In the genomic region with DNA sequence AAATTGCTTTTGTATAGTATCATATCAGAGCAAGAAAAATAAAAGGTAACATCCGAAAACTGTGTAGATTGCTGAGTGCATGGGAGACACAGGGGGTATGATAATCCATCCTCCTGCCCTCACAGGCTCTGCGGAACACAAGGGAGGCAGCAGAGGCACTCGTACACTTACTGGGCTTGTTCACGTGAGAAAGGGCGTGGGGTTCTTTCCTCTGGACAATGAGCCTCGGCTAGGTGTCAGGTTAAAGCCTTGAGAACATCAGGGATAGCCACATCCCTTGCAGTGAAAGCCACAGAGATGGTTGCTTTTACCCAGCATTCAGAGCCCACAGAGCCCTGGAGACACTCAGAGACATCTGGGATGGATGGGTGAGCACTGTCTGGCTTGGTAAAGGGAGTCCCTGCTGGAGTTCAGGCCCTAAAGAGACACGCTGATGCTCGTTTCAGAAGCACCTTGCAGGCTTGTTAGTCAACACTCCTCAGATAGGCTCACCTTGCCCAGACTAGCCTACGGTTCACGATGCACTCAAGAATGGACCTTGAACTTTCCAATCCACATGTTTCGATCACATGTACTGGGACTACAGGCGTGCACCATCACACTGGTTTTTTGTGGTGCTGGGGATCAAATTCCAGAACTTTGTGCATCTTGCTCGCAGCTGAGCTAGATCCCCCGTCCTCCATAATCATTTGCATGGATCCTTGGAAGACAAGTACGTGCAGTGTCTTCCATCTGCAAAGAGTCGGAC, we compare ENCODE assay signal across 13 mouse cellular contexts.
DNase-seq lines count a peak whose midpoint lies in the region; ATAC-seq lines count a peak whose summit lies in the region.
"Had no signal": no experiment of that assay in that cellular context is flagged by ENCODE, and none has a peak within 500 bp of the region (broad histone marks: within the 10 kb centered on the region; RNA-seq: fewer than 3 reads in every experiment).

No protein-coding gene starts in this region.

- peak overlapping the region; percentile 84 for H3K27ac ChIP-seq in embryonic facial prominence, embryonic 11.5 days (replicated peaks; ENCODE audit: low read depth, low read length)
- peak overlapping the region; percentile 82 for H3K27ac ChIP-seq in limb, embryonic 15.5 days
- H3K27ac ChIP-seq: hindbrain, postnatal 0 days; lung, embryonic 15.5 days had no signal

- H3K27me3 ChIP-seq in embryonic facial prominence, embryonic 11.5 days (ENCODE audit: control insufficient read depth, insufficient read depth, low read length): no peaks in the 10 kb centered on the region
- no peaks in the 10 kb centered on the region for H3K27me3 ChIP-seq in limb, embryonic 15.5 days
- H3K27me3 ChIP-seq: lung, embryonic 15.5 days; megakaryocyte, embryonic 14.5 days had no signal

- H3K9me3 ChIP-seq in embryonic facial prominence, embryonic 11.5 days (replicated peaks; ENCODE audit: control insufficient read depth, low read length): no peaks in the 10 kb centered on the region
- H3K9me3 ChIP-seq in limb, embryonic 15.5 days: no peaks in the 10 kb centered on the region
- H3K9me3 ChIP-seq: lung, embryonic 15.5 days had no signal

- H3K4me2 ChIP-seq in embryonic facial prominence, embryonic 11.5 days (ENCODE audit: low read depth, low read length): no peak overlapping the region
- H3K4me2 ChIP-seq in limb, embryonic 15.5 days: no peak overlapping the region
- H3K4me2 ChIP-seq: lung, embryonic 15.5 days had no signal

- ATAC-seq in embryonic facial prominence, embryonic 11.5 days (replicated peaks; ENCODE audit: insufficient number of reproducible peaks, low FRiP score, low TSS enrichment, low read depth): no peak
- no peak for ATAC-seq in limb, embryonic 15.5 days (ENCODE audit: insufficient number of reproducible peaks, low FRiP score, low TSS enrichment, low read depth)
- no peak for ATAC-seq in megakaryocyte, adult 5-6 weeks (ENCODE audit: poor library complexity, severe bottlenecking)
- ATAC-seq: CD4-positive, CD25-positive, alpha-beta regulatory T cell, adult 4 months had no signal

- no peak overlapping the region for H3K4me3 ChIP-seq in embryonic facial prominence, embryonic 11.5 days (ENCODE audit: low read depth, low read length)
- H3K4me3 ChIP-seq in limb, embryonic 15.5 days: no peak overlapping the region
- H3K4me3 ChIP-seq: lung, embryonic 15.5 days; megakaryocyte, embryonic 14.5 days had no signal

- 59% methylated on average over 16 of the region's 16 CpGs for WGBS in embryonic facial prominence, embryonic 11.5 days
- 58% methylated on average over 16 of the region's 16 CpGs for WGBS in limb, embryonic 15.5 days

- H3K9ac ChIP-seq in embryonic facial prominence, embryonic 11.5 days (replicated peaks; ENCODE audit: low read length): peak overlapping the region; percentile 18; the same call in 1 of the 2 replicates
- H3K9ac ChIP-seq in limb, embryonic 15.5 days: no peak overlapping the region
- H3K9ac ChIP-seq: lung, embryonic 15.5 days had no signal

- DNase-seq in kidney, adult 11 months: peak; percentile 47
- DNase-seq in kidney, postnatal 10 days: no peak
- DNase-seq in embryonic facial prominence, embryonic 11.5 days (ENCODE audit: low spot score): peak; percentile 11
- peak; percentile 62 for DNase-seq in kidney, adult 9 months
- DNase-seq in thymus, postnatal 36 days: no peak
- DNase-seq: cerebellum, postnatal 25 days; right cerebral cortex, postnatal 25 days had no signal

- no peaks in the 10 kb centered on the region; the same call in 1 of the 2 replicates for H3K4me1 ChIP-seq in embryonic facial prominence, embryonic 11.5 days (ENCODE audit: control insufficient read depth, insufficient read depth, low read length)
- H3K4me1 ChIP-seq in limb, embryonic 15.5 days: peaks cover 36% of the 10 kb centered on the region
- H3K4me1 ChIP-seq: megakaryocyte, embryonic 14.5 days had no signal

- H3K36me3 ChIP-seq in embryonic facial prominence, embryonic 11.5 days (replicated peaks; ENCODE audit: control insufficient read depth, insufficient read depth, low read depth, low read length): no peaks in the 10 kb centered on the region
- H3K36me3 ChIP-seq in limb, embryonic 15.5 days: no peaks in the 10 kb centered on the region
- H3K36me3 ChIP-seq: lung, embryonic 15.5 days had no signal

Comparison
In these comparisons a context has a peak if more than half of its experiments do, and no peak if none do; other contexts are left out.
1. DNase-seq: peak in kidney, adult 11 months (single experiment), embryonic facial prominence, embryonic 11.5 days (single experiment) and kidney, adult 9 months (single experiment); none in kidney, postnatal 10 days (single experiment) and thymus, postnatal 36 days (0 of 2).